In the genomic region with DNA sequence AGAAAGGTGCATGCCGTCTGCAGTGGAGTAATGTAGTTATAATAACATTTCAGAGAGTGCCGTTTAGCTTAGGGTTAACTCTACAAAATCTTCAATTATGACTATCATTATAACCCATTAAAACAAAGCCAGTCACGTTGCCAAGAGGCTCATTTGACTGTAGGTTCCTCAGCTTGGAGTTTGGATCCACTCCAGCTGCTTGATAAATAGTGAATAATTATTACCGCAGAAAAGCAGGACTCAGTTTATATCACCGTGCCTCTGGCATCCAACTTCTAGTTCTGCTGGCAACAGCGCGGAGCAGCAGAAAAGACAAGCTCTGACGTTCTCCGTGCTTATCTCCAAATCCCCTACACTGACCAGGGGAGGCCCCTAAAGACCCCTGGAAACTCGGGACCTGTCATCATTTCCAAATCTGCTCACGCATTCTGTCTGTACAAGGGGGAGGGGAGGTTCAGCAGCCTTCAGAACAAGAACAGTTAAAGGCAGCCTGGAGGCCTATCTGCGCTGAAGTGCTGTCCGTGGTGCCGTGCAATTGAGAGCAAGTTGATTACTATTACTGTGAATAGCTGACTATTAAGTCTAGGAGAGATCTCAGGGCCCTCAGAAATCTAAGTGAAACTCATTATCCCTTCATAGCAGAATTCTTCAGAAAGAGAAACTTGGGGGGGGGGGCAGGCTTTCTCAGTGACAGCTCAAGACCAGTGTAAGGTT, we compare ENCODE assay signal across 1 mouse cellular context.
TF ChIP-seq lines count a peak whose summit lies in the region.

No protein-coding gene starts in this region.

TF ChIP-seq in MEL, 35 proteins besides CTCF, POLR2A, EP300 and RAD21 (continued from another document):
- no peak for TF ChIP-seq POLR2AphosphoS5 (IDR thresholded peaks at IDR 0.05; ENCODE audit: borderline replicate concordance, low read depth, low read length)
- TF ChIP-seq CHD2 (IDR thresholded peaks at IDR 0.05; ENCODE audit: low read length): no peak
- TF ChIP-seq MYC (IDR thresholded peaks at IDR 0.05; ENCODE audit: low read depth, low read length): no peak
- TF ChIP-seq E2F4 (IDR thresholded peaks at IDR 0.05; ENCODE audit: borderline replicate concordance, low read depth, low read length): no peak
- no peak for TF ChIP-seq GABPA (IDR thresholded peaks at IDR 0.05; ENCODE audit: low read depth, low read length)
- TF ChIP-seq GATA1 (IDR thresholded peaks at IDR 0.05; ENCODE audit: low read depth, low read length): no peak
- TF ChIP-seq MYB (IDR thresholded peaks at IDR 0.05; ENCODE audit: low read depth, low read length): no peak
- no peak for TF ChIP-seq CHD1 (IDR thresholded peaks at IDR 0.05; ENCODE audit: low read depth, low read length)
- no peak for TF ChIP-seq ELF1 (IDR thresholded peaks at IDR 0.05; ENCODE audit: low read depth, low read length)
- no peak for TF ChIP-seq POLR2AphosphoS2 (IDR thresholded peaks at IDR 0.05; ENCODE audit: low read length)
